ENCODE assay signal across 8 mouse cellular contexts in genomic region chr19:5016782-5017181, GRCm38 (mm10). TPM values are rescaled to one million over a fixed set of nuclear protein-coding genes. Genes with fewer than 3 reads are reported as not detected.
DNase-seq lines count a peak whose midpoint lies in the region; ATAC-seq and TF ChIP-seq lines count a peak whose summit lies in the region.

No protein-coding gene starts in this region.

- H3K27me3 ChIP-seq in Patski = no peaks in the 10 kb centered on the region
- no peaks in the 10 kb centered on the region for H3K27me3 ChIP-seq in heart, embryonic 14.5 days (ENCODE audit: control insufficient read depth, insufficient read depth, low read length)
- H3K27me3 ChIP-seq in stomach, embryonic 15.5 days (replicated peaks) = no peaks in the 10 kb centered on the region

- CTCF ChIA-PET in Patski (lab: Charles Lee) = interaction anchor here (0.8 to 4.3 kb wide), 11 partner anchors 9 to 55 kb away, joined by 3 to 32 read pairs (median 4); partner anchors contain the start of genes AC124502.3, B4gat1 and Rin1

- peak overlapping the region; percentile 92 to 94 for H3K27ac ChIP-seq in heart, embryonic 14.5 days (replicated peaks in 1 of 2; ENCODE audit: control insufficient read depth in 1 of 2, insufficient read depth in 1 of 2, low read depth in 2 of 2, low read length in 2 of 2)
- no peak overlapping the region for H3K27ac ChIP-seq in stomach, embryonic 15.5 days

- peak; percentile 97 for TF ChIP-seq CTCF in Patski (IDR thresholded peaks at IDR 0.05)

- peaks cover 14 to 18% of the 10 kb centered on the region in 2 experiments for H3K4me1 ChIP-seq in heart, embryonic 14.5 days (ENCODE audit: control insufficient read depth in 2 of 2, insufficient read depth in 2 of 2, low read length in 2 of 2)
- H3K4me1 ChIP-seq in stomach, embryonic 15.5 days = no peaks in the 10 kb centered on the region

- 0 out of 2 replicates have a peak, but pooled peaks have one; percentile 50 for ATAC-seq in frontal cortex, adult (ENCODE audit: low TSS enrichment)
- ATAC-seq in Patski = no peak
- no peak for ATAC-seq in heart, embryonic 14.5 days (ENCODE audit: insufficient number of reproducible peaks, insufficient read depth, low FRiP score, low read depth)
- ATAC-seq in stomach, embryonic 15.5 days (ENCODE audit: insufficient read depth, low FRiP score, low read depth) = 0 out of 2 replicates have a peak, but pooled peaks have one; percentile 35

- H3K9ac ChIP-seq in heart, embryonic 14.5 days (ENCODE audit: low read length) = peak overlapping the region; percentile 58
- no peak overlapping the region for H3K9ac ChIP-seq in stomach, embryonic 15.5 days

- DNase-seq in frontal cortex, postnatal 10 days (ENCODE audit: low spot score in 2 of 2) = no peak
- DNase-seq in Patski (ENCODE audit: low read depth, low spot score) = no peak
- DNase-seq in embryo, embryonic 11 days = peak; percentile 82
- DNase-seq in kidney, postnatal 4 days = peak; percentile 86 to 89
- peak; percentile 86 for DNase-seq in mesoderm, embryonic 11.5 days (ENCODE audit: low read depth, low spot score)

- WGBS in heart, embryonic 14.5 days = 16% methylated on average over 12 of the region's 12 CpGs
- WGBS in stomach, embryonic 15.5 days = 24% methylated on average over 12 of the region's 12 CpGs

- H3K4me3 ChIP-seq in heart, embryonic 14.5 days (ENCODE audit: control insufficient read depth in 1 of 2, insufficient read depth in 1 of 2, low read depth in 1 of 2, low read length in 2 of 2) = peak overlapping the region in 1 of 2 experiments; percentile 10; a peak in 1 of 4 replicates
- H3K4me3 ChIP-seq in stomach, embryonic 15.5 days (replicated peaks) = no peak overlapping the region

- POLR2A ChIA-PET in Patski (lab: Charles Lee) = no interaction called here

- no peaks in the 10 kb centered on the region for H3K9me3 ChIP-seq in heart, embryonic 14.5 days (ENCODE audit: control insufficient read depth, low read length)
- no peaks in the 10 kb centered on the region for H3K9me3 ChIP-seq in stomach, embryonic 15.5 days

- in situ Hi-C loops in Patski (cut with MboI; ENCODE audit: low pct_unique_long_range_greater_than_20kb) = loop anchor here (5.0 kb wide), 1 partner anchor 56 kb away; no protein-coding TSS in a partner anchor

- peak overlapping the region; percentile 55 for H3K4me2 ChIP-seq in heart, embryonic 14.5 days (ENCODE audit: low read length)
- H3K4me2 ChIP-seq in stomach, embryonic 15.5 days = peak overlapping the region; percentile 14; the same call in 1 of the 2 replicates

- no peaks in the 10 kb centered on the region for H3K36me3 ChIP-seq in heart, embryonic 14.5 days (ENCODE audit: control insufficient read depth, insufficient read depth, low read length)
- H3K36me3 ChIP-seq in stomach, embryonic 15.5 days = no peaks in the 10 kb centered on the region

RNA-seq across cellular contexts. Expression of gene Slc29a2, which starts 6.9 kb away (rescaled TPM):
- polyA plus RNA-seq in Patski (2021) = 15.8 TPM
- 10.2 and 10.9 TPM in 2 replicates for polyA plus RNA-seq in heart, embryonic 14.5 days (2014; fragmentation: Nextera tagmentation; extraction: Ambion mirVana)
- polyA plus RNA-seq in stomach, embryonic 15.5 days (2015; fragmentation: Nextera tagmentation; extraction: Ambion mirVana) = 3.6 and 3.7 TPM in 2 replicates

RNA-seq across cellular contexts. Expression of gene B4gat1, which starts 21.8 kb away (rescaled TPM):
- 82.4 TPM for polyA plus RNA-seq in Patski (2021)
- polyA plus RNA-seq in heart, embryonic 14.5 days (2014; fragmentation: Nextera tagmentation; extraction: Ambion mirVana) = 49.9 and 53.1 TPM in 2 replicates
- 38.7 and 42.1 TPM in 2 replicates for polyA plus RNA-seq in stomach, embryonic 15.5 days (2015; fragmentation: Nextera tagmentation; extraction: Ambion mirVana)

RNA-seq across cellular contexts. Expression of gene AC124502.3, which starts 21.9 kb away (rescaled TPM):
- 1.7 TPM for polyA plus RNA-seq in Patski (2021)
- polyA plus RNA-seq in heart, embryonic 14.5 days (2014; fragmentation: Nextera tagmentation; extraction: Ambion mirVana) = 1.3 and 1.4 TPM in 2 replicates
- 2.2 and 2.3 TPM in 2 replicates for polyA plus RNA-seq in stomach, embryonic 15.5 days (2015; fragmentation: Nextera tagmentation; extraction: Ambion mirVana)

RNA-seq across cellular contexts. Expression of gene Brms1, which starts 24.4 kb away (rescaled TPM):
- 56.8 TPM for polyA plus RNA-seq in Patski (2021)
- polyA plus RNA-seq in heart, embryonic 14.5 days (2014; fragmentation: Nextera tagmentation; extraction: Ambion mirVana) = 27.5 and 31.2 TPM in 2 replicates
- polyA plus RNA-seq in stomach, embryonic 15.5 days (2015; fragmentation: Nextera tagmentation; extraction: Ambion mirVana) = 39.5 and 39.9 TPM in 2 replicates

RNA-seq across cellular contexts. Expression of gene Npas4, which starts 26.7 kb away (rescaled TPM):
- 0.18 TPM for polyA plus RNA-seq in Patski (2021)
- polyA plus RNA-seq in heart, embryonic 14.5 days (2014; fragmentation: Nextera tagmentation; extraction: Ambion mirVana) = 0.18 TPM in 1 of 2 replicates, not detected in the other
- polyA plus RNA-seq in stomach, embryonic 15.5 days (2015; fragmentation: Nextera tagmentation; extraction: Ambion mirVana) = 0.22 and 0.24 TPM in 2 replicates

Comparison
In these comparisons a context has a peak if more than half of its experiments do, and no peak if none do; other contexts are left out.
1. ATAC-seq: peak in frontal cortex, adult (single experiment) and stomach, embryonic 15.5 days (single experiment); none in Patski (single experiment) and heart, embryonic 14.5 days (single experiment).
2. DNase-seq: peak in embryo, embryonic 11 days (single experiment), kidney, postnatal 4 days (2 of 2) and mesoderm, embryonic 11.5 days (single experiment); none in frontal cortex, postnatal 10 days (0 of 2) and Patski (single experiment).